Mouse (Mus musculus) hindlimb bud, embryonic 11.5 days (tissue): ENCODE measurements around the gene Mtch2.
"Not testable (repeated sequence)": the region's sequence is repeated elsewhere in the genome, so short reads cannot be mapped to it uniquely, and the experiment has no call there.

Experiments
- DNase-seq: peaks from one replicate; pipeline ENCODE4 v3.0.0-alpha.2; 2012; ENCODE audit warnings: low read depth, low spot score; ENCODE audit errors: extremely low spot score

Gene Mtch2

GRCm38 (mm10) chr2:90861486-90861885, 14.5 kb downstream of the Mtch2 start:
- DNase-seq = no peak

GRCm38 (mm10) chr2:90864184-90864583, 17.2 kb downstream of the Mtch2 start:
- DNase-seq = no peak

GRCm38 (mm10) chr2:90866524-90866923, 19.6 kb downstream of the Mtch2 start:
- no peak for DNase-seq

GRCm38 (mm10) chr2:90870136-90870601, 23.2 kb downstream of the Mtch2 start:
- no peak for DNase-seq

- DNase-seq = no peak
Measured at GRCm38 (mm10) chr2:90871180-90871961, 24.4 kb downstream of the Mtch2 start.

GRCm38 (mm10) chr2:90874025-90874424, 27.1 kb downstream of the Mtch2 start:
- no peak for DNase-seq

GRCm38 (mm10) chr2:90875239-90875638, 28.3 kb downstream of the Mtch2 start:
- no peak for DNase-seq

GRCm38 (mm10) chr2:90877584-90878259, 30.8 kb downstream of the Mtch2 start:
- no peak for DNase-seq

- no peak for DNase-seq
Measured at GRCm38 (mm10) chr2:90879419-90879818, 32.5 kb downstream of the Mtch2 start.

GRCm38 (mm10) chr2:90880144-90880785, 33.3 kb downstream of the Mtch2 start:
- DNase-seq = no peak

GRCm38 (mm10) chr2:90881824-90882223, 34.9 kb downstream of the Mtch2 start:
- DNase-seq = no peak

- no peak for DNase-seq
Measured at GRCm38 (mm10) chr2:90885218-90886041, 38.5 kb downstream of the Mtch2 start, which contains the start of gene C1qtnf4. Gene C1qtnf4 (plus strand): TSS chr2:90885860.

- no peak for DNase-seq
Measured at GRCm38 (mm10) chr2:90886436-90886835, 39.5 kb downstream of the Mtch2 start.

- no peak for DNase-seq
Measured at GRCm38 (mm10) chr2:90887627-90888026, 40.7 kb downstream of the Mtch2 start.

- no peak for DNase-seq
Measured at GRCm38 (mm10) chr2:90889550-90890548, 42.9 kb downstream of the Mtch2 start.

- no peak for DNase-seq
Measured at GRCm38 (mm10) chr2:90893673-90894298, 46.8 kb downstream of the Mtch2 start.

- not testable (repeated sequence) for DNase-seq
Measured at GRCm38 (mm10) chr2:90894299-90894677, 47.3 kb downstream of the Mtch2 start.

GRCm38 (mm10) chr2:90903398-90903797, 56.4 kb downstream of the Mtch2 start:
- no peak for DNase-seq
